Mouse (Mus musculus): ENCODE results near the gene Mrpl45.

DNA sequence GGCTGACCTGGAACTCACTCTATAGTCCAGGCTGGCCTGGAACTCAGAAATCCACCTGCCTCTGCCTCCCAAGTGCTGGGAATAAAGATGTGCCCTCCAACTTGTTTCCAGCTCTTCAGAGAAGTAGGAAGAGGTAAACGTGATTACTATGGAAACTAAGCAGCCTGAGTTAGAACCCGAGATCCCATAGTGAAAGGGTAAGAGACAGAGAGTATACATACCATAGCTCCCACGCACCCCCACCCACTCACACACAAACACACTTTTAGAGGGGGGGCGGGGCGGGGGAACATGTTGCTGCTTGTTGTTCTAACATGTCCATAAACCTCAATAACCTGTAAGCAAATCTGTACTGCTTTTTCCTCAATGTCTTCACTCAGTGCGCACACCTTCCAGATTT lies 37.1 kb upstream of the Mrpl45 start:
- TF ChIP-seq IRF4 (IDR thresholded peaks at IDR 0.05; ENCODE audit: low read depth, low read length) (no peak), USF1 (IDR thresholded peaks at IDR 0.05; ENCODE audit: low read depth, low read length) (no peak), MYC (IDR thresholded peaks at IDR 0.05; ENCODE audit: low read depth, low read length) (no peak), CTCF (conservative IDR thresholded peaks at IDR 0.05 in 1 of 2, IDR thresholded peaks at IDR 0.05 in 1 of 2; ENCODE audit: low read depth in 2 of 2, low read length in 2 of 2) (no peak), E2F4 (IDR thresholded peaks at IDR 0.05; ENCODE audit: insufficient replicate concordance, low read depth, low read length) (no peak), ZC3H11A (IDR thresholded peaks at IDR 0.05; ENCODE audit: low read depth, low read length) (no peak)
